27 mouse cellular contexts compared by ENCODE assay signal in the genomic region with DNA sequence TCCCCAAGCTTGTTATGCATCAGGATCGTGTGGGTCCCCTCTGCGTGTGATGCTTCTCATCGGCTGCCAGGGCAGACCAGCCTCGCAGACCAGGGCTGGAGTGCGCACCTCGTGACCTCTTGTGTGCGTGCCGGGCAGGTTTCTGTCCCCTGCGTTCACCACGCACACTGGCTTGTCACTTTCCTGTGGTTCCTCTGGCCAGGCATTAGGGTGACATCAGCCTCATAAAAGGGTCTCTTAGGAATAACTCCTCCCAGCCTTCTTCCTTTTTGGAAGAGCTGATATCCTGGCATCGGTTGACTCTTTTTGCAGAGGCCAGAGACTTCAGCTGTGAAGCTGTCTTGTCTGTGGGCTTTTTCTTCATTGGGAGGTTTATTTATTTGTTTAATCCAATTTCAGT. TPM values are rescaled to one million over a fixed set of nuclear protein-coding genes. Genes with fewer than 3 reads are reported as not detected.
DNase-seq lines count a peak whose midpoint lies in the region; ATAC-seq lines count a peak whose summit lies in the region.
"Had no signal": no experiment of that assay in that cellular context is flagged by ENCODE, and none has a peak within 500 bp of the region (broad histone marks: within the 10 kb centered on the region; RNA-seq: fewer than 3 reads in every experiment).

No protein-coding gene starts in this region.

- no peak overlapping the region for H3K4me3 ChIP-seq in heart, embryonic 16.5 days (ENCODE audit: low read length)
- no peak overlapping the region for H3K4me3 ChIP-seq in forebrain, embryonic 14.5 days (ENCODE audit: low read depth, low read length)
- H3K4me3 ChIP-seq: embryonic facial prominence, embryonic 13.5 days; erythroblast, embryonic 14.5 days; forebrain, embryonic 12.5 days; liver, embryonic 12.5 days; midbrain, embryonic 12.5 days; neural tube, embryonic 15.5 days; stomach, embryonic 15.5 days had no signal

- H3K27ac ChIP-seq in heart, embryonic 16.5 days (ENCODE audit: low read length) = peak overlapping the region; percentile 69
- H3K27ac ChIP-seq in forebrain, embryonic 14.5 days (ENCODE audit: low read depth, low read length) = no peak overlapping the region
- H3K27ac ChIP-seq: embryonic facial prominence, embryonic 13.5 days; forebrain, embryonic 12.5 days; hindbrain, embryonic 14.5 days; kidney, postnatal 0 days; liver, embryonic 12.5 days; midbrain, embryonic 12.5 days; neural tube, embryonic 15.5 days; stomach, embryonic 15.5 days had no signal

- DNase-seq in cerebellum, postnatal 25 days = peak; percentile 27 to 32
- DNase-seq in cerebellum, adult 18-20 months = no peak
- DNase-seq in heart, adult 9 months (ENCODE audit: low spot score in 2 of 2) = peak; percentile 70
- no peak for DNase-seq in heart, postnatal 14 days
- DNase-seq in 3134 (ENCODE audit: extremely low read depth, insufficient read length, low spot score) = peak; percentile 42
- DNase-seq in adrenal gland, postnatal 10 days = no peak
- DNase-seq in forebrain, embryonic 14.5 days (ENCODE audit: low spot score) = no peak
- DNase-seq: cerebellum, adult 11-12 months; cerebellum, postnatal 14 days; gastrocnemius, postnatal 25 days; kidney, adult 18-20 months; lung, adult 18-20 months; lung, postnatal 10 days; right cerebral cortex, adult 18-20 months; right cerebral cortex, postnatal 4 days; thymus, adult 18-20 months had no signal

- 0 out of 2 replicates have a peak overlapping the region, but pooled peaks have one; percentile 8 for H3K4me2 ChIP-seq in heart, embryonic 16.5 days (ENCODE audit: low read depth, low read length)
- no peak overlapping the region for H3K4me2 ChIP-seq in forebrain, embryonic 14.5 days (ENCODE audit: low read length)
- H3K4me2 ChIP-seq: embryonic facial prominence, embryonic 13.5 days; forebrain, embryonic 12.5 days; hindbrain, embryonic 14.5 days; liver, embryonic 12.5 days; midbrain, embryonic 12.5 days; neural tube, embryonic 15.5 days; stomach, embryonic 15.5 days had no signal

- H3K9me3 ChIP-seq in heart, embryonic 16.5 days (replicated peaks; ENCODE audit: control insufficient read depth, low read length) = no peaks in the 10 kb centered on the region
- H3K9me3 ChIP-seq in forebrain, embryonic 14.5 days (replicated peaks; ENCODE audit: control insufficient read depth, low read length) = no peaks in the 10 kb centered on the region
- H3K9me3 ChIP-seq: embryonic facial prominence, embryonic 13.5 days; forebrain, embryonic 12.5 days; liver, embryonic 12.5 days; midbrain, embryonic 12.5 days; neural tube, embryonic 15.5 days; stomach, embryonic 15.5 days had no signal

- intact Hi-C loops in heart, postnatal 14 days (cut with DNase I) = no loop called here

- peaks cover 56% of the 10 kb centered on the region for H3K4me1 ChIP-seq in heart, embryonic 16.5 days (ENCODE audit: control insufficient read depth, insufficient read depth, low read length)
- H3K4me1 ChIP-seq in forebrain, embryonic 14.5 days (ENCODE audit: control insufficient read depth, insufficient read depth, low read length) = no peaks in the 10 kb centered on the region
- H3K4me1 ChIP-seq: midbrain, embryonic 12.5 days had no signal

- H3K27me3 ChIP-seq in heart, embryonic 16.5 days (ENCODE audit: control insufficient read depth, insufficient read depth, low read length) = no peaks in the 10 kb centered on the region
- no peaks in the 10 kb centered on the region for H3K27me3 ChIP-seq in forebrain, embryonic 14.5 days (replicated peaks; ENCODE audit: control insufficient read depth, insufficient read depth, low read length)
- H3K27me3 ChIP-seq: embryonic facial prominence, embryonic 13.5 days; forebrain, embryonic 12.5 days; liver, embryonic 12.5 days; midbrain, embryonic 12.5 days; neural tube, embryonic 15.5 days; stomach, embryonic 15.5 days had no signal

- 60% methylated on average over 11 of the region's 11 CpGs for WGBS in heart, embryonic 16.5 days
- 92% methylated on average over 11 of the region's 11 CpGs for WGBS in forebrain, embryonic 14.5 days

- H3K36me3 ChIP-seq in heart, embryonic 16.5 days (ENCODE audit: control insufficient read depth, insufficient read depth) = no peaks in the 10 kb centered on the region
- peaks cover 41% of the 10 kb centered on the region for H3K36me3 ChIP-seq in forebrain, embryonic 14.5 days (ENCODE audit: control insufficient read depth, insufficient read depth, low read length)

- peak; percentile 23; the same call in 1 of the 2 replicates for ATAC-seq in heart, embryonic 16.5 days (replicated peaks; ENCODE audit: extremely low read depth, insufficient read depth, low FRiP score)
- no peak for ATAC-seq in forebrain, embryonic 14.5 days
- ATAC-seq: inflammation-experienced regulatory T-cells, adult 6 months; liver, embryonic 12.5 days had no signal

- H3K9ac ChIP-seq in heart, embryonic 16.5 days (ENCODE audit: low read length) = peak overlapping the region; percentile 59
- no peak overlapping the region for H3K9ac ChIP-seq in forebrain, embryonic 14.5 days (ENCODE audit: low read length)
- H3K9ac ChIP-seq: embryonic facial prominence, embryonic 13.5 days; forebrain, embryonic 12.5 days; hindbrain, embryonic 14.5 days; liver, embryonic 12.5 days; midbrain, embryonic 12.5 days; neural tube, embryonic 15.5 days; stomach, embryonic 15.5 days had no signal

RNA-seq across cellular contexts. Expression of a gene that starts 12.2 kb away (rescaled TPM):
- total RNA-seq in heart, postnatal 14 days (2021) = 10 to 100 TPM; 91.2 to 99.6 TPM
- 35.5 and 35.7 TPM in 2 replicates for polyA plus RNA-seq in heart, embryonic 16.5 days (2015; fragmentation: Nextera tagmentation; extraction: Ambion mirVana)
- total RNA-seq in adrenal gland, postnatal 10 days (2021) = 10 to 100 TPM; 40.3 to 89.1 TPM
- polyA plus RNA-seq in forebrain, embryonic 14.5 days (2014; fragmentation: Nextera tagmentation; extraction: Ambion mirVana) = 58.4 and 66.0 TPM in 2 replicates

RNA-seq across cellular contexts. Expression of a gene that starts 12.8 kb away (rescaled TPM):
- 10 to 100 TPM; 51.1 to 59.5 TPM for total RNA-seq in heart, postnatal 14 days (2021)
- 82.7 and 84.9 TPM in 2 replicates for polyA plus RNA-seq in heart, embryonic 16.5 days (2015; fragmentation: Nextera tagmentation; extraction: Ambion mirVana)
- total RNA-seq in adrenal gland, postnatal 10 days (2021) = 100 to 1,000 TPM; 137 to 143 TPM
- 126 and 134 TPM in 2 replicates for polyA plus RNA-seq in forebrain, embryonic 14.5 days (2014; fragmentation: Nextera tagmentation; extraction: Ambion mirVana)

Comparison
In these comparisons a context has a peak if more than half of its experiments do, and no peak if none do; other contexts are left out.
1. DNase-seq: peak in cerebellum, postnatal 25 days (2 of 2), heart, adult 9 months (2 of 2) and 3134 (single experiment); none in cerebellum, adult 18-20 months (0 of 2), heart, postnatal 14 days (0 of 2), adrenal gland, postnatal 10 days (single experiment) and forebrain, embryonic 14.5 days (single experiment).